Mouse (Mus musculus) adrenal gland, adult 8-10 months (tissue): ENCODE data around the gene Pck1. TPM values are rescaled to one million over a fixed set of nuclear protein-coding genes. Genes with fewer than 3 reads are reported as not detected.

Source experiments
- DNase-seq: peaks from one replicate; pipeline ENCODE4 v3.0.0; 2022
- total RNA-seq, 4 experiments: library from RNA; stranded (reverse); gene quantifications; 2 replicates each; pipeline ENCODE4 v1.2.4; 2022

Gene Pck1
- total RNA-seq, 4 experiments from 2014 or later, result 135 to 516 (median 360) TPM

- no peak for DNase-seq
Measured at GRCm38 (mm10) chr2:173204671-173205070, 51.8 kb downstream of the Pck1 start.

DNA sequence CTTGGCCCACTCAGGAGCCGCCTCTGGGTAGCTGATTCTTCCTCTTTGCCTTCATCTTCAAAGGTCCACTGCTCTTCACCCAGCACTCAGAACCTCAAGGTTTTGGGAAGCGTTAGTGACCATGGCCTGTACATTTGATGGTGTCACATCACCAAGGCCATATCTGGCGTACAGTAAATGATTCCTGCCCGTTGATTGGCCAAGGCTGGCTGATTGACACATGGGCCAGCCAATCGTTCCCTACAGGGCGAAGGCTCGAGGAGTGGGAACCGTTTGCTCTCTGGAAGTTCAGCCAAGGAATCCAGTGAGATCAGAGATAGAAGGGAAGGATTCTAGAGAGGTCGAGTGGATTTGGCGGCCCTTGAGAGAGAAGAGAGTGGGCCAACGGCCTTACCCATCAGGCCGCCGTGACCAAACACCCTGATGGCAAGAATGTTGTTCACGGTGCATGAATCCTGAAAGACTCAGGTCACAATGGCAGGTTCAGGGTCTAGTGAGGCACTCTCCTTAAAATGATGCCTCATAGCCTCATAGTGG lies 52.8 kb downstream of the Pck1 start:
- DNase-seq, result no peak

DNA sequence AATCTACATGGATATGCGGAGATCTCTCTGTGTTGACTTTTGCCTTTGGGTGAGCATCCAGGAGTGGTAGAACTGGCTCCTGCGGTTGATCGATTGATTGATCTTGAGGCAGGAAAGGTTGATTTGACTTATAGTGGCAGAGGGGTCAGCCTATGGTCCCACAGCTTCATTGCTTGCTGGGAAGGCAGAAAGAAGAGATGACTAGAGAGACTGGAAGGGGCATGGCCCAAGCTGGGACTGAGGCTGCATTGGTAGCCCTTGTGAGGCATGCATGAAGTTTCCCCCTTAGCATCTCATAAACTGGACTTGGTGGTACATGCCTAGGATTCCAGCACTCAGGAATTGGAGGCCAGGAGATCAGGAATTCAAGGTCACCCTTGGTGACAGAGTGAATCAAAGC lies 54.2 kb downstream of the Pck1 start:
- no peak for DNase-seq

Other genes with a start within 250 kb of the Pck1 start
- gene Bmp7, start 212.7 kb upstream of the Pck1 start, total RNA-seq, result 100 to 1,000 TPM in 2 of 4 experiments, 10 to 100 TPM in 2; 39.9 to 107 (median 72.1) TPM
- gene Spo11, start 175.3 kb upstream of the Pck1 start, total RNA-seq, result not detected
- 10 to 100 TPM; 67.3 to 77.6 (median 73.4) TPM for gene Rae1, start 152.9 kb upstream of the Pck1 start, total RNA-seq
- 10 to 100 TPM; 16.0 to 26.0 (median 21.5) TPM for gene Rbm38, start 132.6 kb upstream of the Pck1 start, total RNA-seq
- gene Ctcfl, start 33.5 kb upstream of the Pck1 start, total RNA-seq, result under 1 TPM in 2 of 4 experiments, not detected in 2; 0.13 to 0.22 TPM
- gene Zbp1, start 65.9 kb downstream of the Pck1 start, total RNA-seq, result 1 to 10 TPM; 1.1 to 5.3 (median 2.5) TPM
- 10 to 100 TPM; 29.4 to 57.0 (median 38.3) TPM for gene Pmepa1, start 123.5 kb downstream of the Pck1 start, total RNA-seq